Mouse (Mus musculus): ENCODE results near the gene 4933407L21Rik. TPM values are rescaled to one million over a fixed set of nuclear protein-coding genes. Genes with fewer than 3 reads are reported as not detected.
A peak's percentile ranks its signal among the peaks of the same experiment; 100 is the strongest.

The 4933407L21Rik gene
- total and polyA plus RNA-seq, 3 experiments: 0.17 to 0.71 (median 0.19) TPM

DNA sequence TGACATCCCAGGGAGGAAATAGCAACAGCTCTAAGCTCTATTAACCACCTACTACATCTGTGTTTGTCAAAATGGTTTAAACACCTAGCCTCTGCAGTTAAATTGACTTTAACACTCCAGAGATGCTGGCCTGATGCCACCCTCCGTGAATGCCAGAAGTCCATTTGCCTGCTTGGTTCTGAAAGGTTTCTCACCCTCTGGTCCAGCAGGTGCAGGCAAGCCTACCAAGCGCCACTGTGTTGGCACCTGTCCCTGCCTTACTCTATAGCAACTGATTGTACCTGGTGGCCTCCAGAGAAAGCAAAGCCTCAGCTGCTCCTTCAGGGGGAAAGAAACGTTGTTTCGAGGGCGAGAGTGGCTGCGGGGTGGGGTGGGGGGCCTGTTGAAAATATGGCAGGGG lies 8.0 kb downstream of the 4933407L21Rik start (continued):
- TF ChIP-seq NELFE (IDR thresholded peaks at IDR 0.05; ENCODE audit: low read depth, low read length): no peak

DNA sequence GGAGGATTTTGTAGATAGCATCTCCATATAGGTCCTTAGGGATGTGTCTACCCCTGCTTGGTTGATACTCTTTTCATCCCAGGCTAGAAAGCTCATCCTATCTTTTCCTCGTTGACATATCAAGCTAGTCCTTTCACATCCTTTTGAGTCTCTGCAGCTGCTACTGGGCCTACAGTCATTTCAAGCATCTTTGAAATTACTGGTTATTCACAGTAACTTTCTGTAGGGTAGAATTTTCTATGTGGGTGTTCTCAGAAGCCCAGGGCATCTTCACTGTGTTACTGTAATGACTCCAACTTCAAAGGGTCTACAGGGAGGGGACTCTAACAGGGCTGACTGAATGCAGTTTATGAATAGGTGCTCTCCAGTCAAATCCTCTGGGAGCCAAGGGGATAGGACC lies 9.0 kb downstream of the 4933407L21Rik start:
- H3K27ac ChIP-seq (ENCODE audit: insufficient read depth, low read depth): no peak overlapping the region
- DNase-seq (ENCODE audit: extremely low read depth): peak; percentile 26
- H3K4me1 ChIP-seq (ENCODE audit: control insufficient read depth in 1 of 2, insufficient read depth in 2 of 2): peaks cover 17 to 68% of the 10 kb centered on the region in 2 experiments; a peak in 3 of 4 replicates
- in situ Hi-C loops (cut with MboI; ENCODE audit: low pct_ligation_motif_present, low pct_unique_long_range_greater_than_20kb, low sequenced_read_pairs): no loop called here
- no peaks in the 10 kb centered on the region for H3K9me3 ChIP-seq (replicated peaks; ENCODE audit: low read length)
- TF ChIP-seq GABPA (IDR thresholded peaks at IDR 0.05; ENCODE audit: insufficient replicate concordance, low read depth, low read length) (no peak), POLR2AphosphoS2 (IDR thresholded peaks at IDR 0.05; ENCODE audit: low read depth, low read length) (no peak), ETS1 (conservative IDR thresholded peaks at IDR 0.05; ENCODE audit: low read depth, low read length) (no peak), NELFE (IDR thresholded peaks at IDR 0.05; ENCODE audit: low read depth, low read length) (no peak), RCOR1 (conservative IDR thresholded peaks at IDR 0.05; ENCODE audit: low read depth, low read length) (no peak), SMC3 (IDR thresholded peaks at IDR 0.05; ENCODE audit: low read depth, low read length) (no peak), NRF1 (IDR thresholded peaks at IDR 0.05; ENCODE audit: low read depth, low read length) (no peak), TBP (conservative IDR thresholded peaks at IDR 0.05; ENCODE audit: low read depth, low read length) (no peak), IRF4 (IDR thresholded peaks at IDR 0.05; ENCODE audit: low read depth, low read length) (peak; percentile 55), ZKSCAN1 (IDR thresholded peaks at IDR 0.05; ENCODE audit: borderline replicate concordance, low read depth, low read length) (no peak), MAX (IDR thresholded peaks at IDR 0.05; ENCODE audit: low read length) (no peak), EP300 (IDR thresholded peaks at IDR 0.05; ENCODE audit: low read length) (peak; percentile 64; the same call in 1 of the 2 replicates), ELF1 (IDR thresholded peaks at IDR 0.05; ENCODE audit: low read depth, low read length) (no peak), ZNF384 (IDR thresholded peaks at IDR 0.05; ENCODE audit: low read depth, low read length) (no peak), JUN (IDR thresholded peaks at IDR 0.05; ENCODE audit: insufficient read depth, low read depth, low read length) (peak; percentile 23; the same call in 1 of the 2 replicates), RAD21 (IDR thresholded peaks at IDR 0.05; ENCODE audit: low read depth, low read length) (no peak), ZMIZ1 (IDR thresholded peaks at IDR 0.05; ENCODE audit: low read depth, low read length) (no peak)
- H3K79me2 ChIP-seq (replicated peaks; ENCODE audit: control insufficient read depth, extremely low read depth, insufficient read depth, poor library complexity, severe bottlenecking): no peaks in the 10 kb centered on the region; the same call in none of the 2 replicates
- no peak overlapping the region for H3K4me3 ChIP-seq (replicated peaks in 1 of 3; ENCODE audit: low read depth in 2 of 3, low read length in 2 of 3, poor library complexity in 1 of 3)
- H3K27me3 ChIP-seq (replicated peaks): no peaks in the 10 kb centered on the region
- no peak overlapping the region for H3K9ac ChIP-seq (ENCODE audit: insufficient read depth, low read depth)
- H3K36me3 ChIP-seq (replicated peaks in 1 of 2; ENCODE audit: control insufficient read depth in 1 of 2, insufficient read depth in 1 of 2, low read length in 1 of 2): peaks cover 46 to 81% of the 10 kb centered on the region in 2 experiments
- H3K4me2 ChIP-seq (ENCODE audit: insufficient read depth, low read depth, poor library complexity, severe bottlenecking): no peak overlapping the region
- dilution Hi-C loops (cut with MboI; ENCODE audit: extremely low pct_ligation_motif_present, extremely low pct_unique_long_range_greater_than_20kb, low sequenced_read_pairs): no loop called here

DNA sequence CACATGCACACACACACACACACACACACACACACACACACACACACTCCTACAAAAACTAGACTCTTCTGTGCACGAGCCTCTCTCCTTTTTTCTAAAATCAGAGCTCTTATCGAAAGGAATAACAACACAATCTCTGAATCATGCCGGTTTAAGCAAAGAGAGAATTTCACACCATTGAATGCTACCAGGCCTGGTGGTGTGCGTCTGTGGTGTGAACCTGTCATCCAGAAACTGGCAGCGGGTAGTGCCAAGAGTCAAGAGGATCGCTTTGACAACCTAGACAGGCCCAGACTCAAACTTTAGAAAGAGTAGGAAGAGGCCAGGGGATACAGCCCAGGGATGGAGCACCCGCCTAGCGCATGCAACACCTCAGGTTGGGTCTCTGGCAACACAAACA lies 14.0 kb downstream of the 4933407L21Rik start:
- Histone ChIP-seq H3K4me3 (replicated peaks in 1 of 3; ENCODE audit: low read depth in 2 of 3, low read length in 2 of 3, poor library complexity in 1 of 3) (no peak overlapping the region), H3K27ac (ENCODE audit: insufficient read depth, low read depth) (no peak overlapping the region), H3K9ac (ENCODE audit: insufficient read depth, low read depth) (no peak overlapping the region), H3K27me3 (replicated peaks) (no peaks in the 10 kb centered on the region), H3K9me3 (replicated peaks; ENCODE audit: low read length) (peaks cover 14% of the 10 kb centered on the region), H3K4me1 (ENCODE audit: control insufficient read depth in 1 of 2, insufficient read depth in 2 of 2) (peaks cover 9 to 23% of the 10 kb centered on the region in 2 experiments; a peak in 3 of 4 replicates), H3K36me3 (replicated peaks in 1 of 2; ENCODE audit: control insufficient read depth in 1 of 2, insufficient read depth in 1 of 2, low read length in 1 of 2) (peaks cover 71 to 94% of the 10 kb centered on the region in 2 experiments), H3K4me2 (ENCODE audit: insufficient read depth, low read depth, poor library complexity, severe bottlenecking) (no peak overlapping the region), H3K79me2 (replicated peaks; ENCODE audit: control insufficient read depth, extremely low read depth, insufficient read depth, poor library complexity, severe bottlenecking) (peaks cover 3% of the 10 kb centered on the region)
- TF ChIP-seq PAX5 (IDR thresholded peaks at IDR 0.05; ENCODE audit: low read length): no peak
- no peak for TF ChIP-seq NELFE (IDR thresholded peaks at IDR 0.05; ENCODE audit: low read depth, low read length)
- TF ChIP-seq MAZ (IDR thresholded peaks at IDR 0.05; ENCODE audit: low read depth, low read length): no peak
- TF ChIP-seq GABPA (IDR thresholded peaks at IDR 0.05; ENCODE audit: insufficient replicate concordance, low read depth, low read length): no peak
- no peak for TF ChIP-seq ZKSCAN1 (IDR thresholded peaks at IDR 0.05; ENCODE audit: borderline replicate concordance, low read depth, low read length)
- no peak for TF ChIP-seq BHLHE40 (IDR thresholded peaks at IDR 0.05; ENCODE audit: low read depth, low read length)
- no peak for TF ChIP-seq ZNF384 (IDR thresholded peaks at IDR 0.05; ENCODE audit: low read depth, low read length)
- no peak for TF ChIP-seq UBTF (IDR thresholded peaks at IDR 0.05; ENCODE audit: low read depth, low read length)
- no peak for TF ChIP-seq CHD2 (IDR thresholded peaks at IDR 0.05; ENCODE audit: low read length)
- no peak for TF ChIP-seq NRF1 (IDR thresholded peaks at IDR 0.05; ENCODE audit: low read depth, low read length)
- no peak for TF ChIP-seq CHD1 (IDR thresholded peaks at IDR 0.05; ENCODE audit: low read depth, low read length)
- no peak for TF ChIP-seq TCF12 (IDR thresholded peaks at IDR 0.05; ENCODE audit: low read depth, low read length)
- no peak for TF ChIP-seq TBP (conservative IDR thresholded peaks at IDR 0.05; ENCODE audit: low read depth, low read length)
- TF ChIP-seq POLR2A (IDR thresholded peaks at IDR 0.05; ENCODE audit: low read depth, low read length): no peak
- TF ChIP-seq KAT2A (IDR thresholded peaks at IDR 0.05; ENCODE audit: insufficient replicate concordance, low read length): no peak
- no peak for TF ChIP-seq USF2 (conservative IDR thresholded peaks at IDR 0.05; ENCODE audit: low read depth, low read length)
- TF ChIP-seq JUND (conservative IDR thresholded peaks at IDR 0.05; ENCODE audit: low read depth, low read length): no peak
- no peak for TF ChIP-seq IRF4 (IDR thresholded peaks at IDR 0.05; ENCODE audit: low read depth, low read length)
- TF ChIP-seq POLR2AphosphoS2 (IDR thresholded peaks at IDR 0.05; ENCODE audit: low read depth, low read length): no peak
- TF ChIP-seq RAD21 (IDR thresholded peaks at IDR 0.05; ENCODE audit: low read depth, low read length): no peak
- no peak for DNase-seq (ENCODE audit: extremely low read depth)
- dilution Hi-C loops (cut with MboI; ENCODE audit: extremely low pct_ligation_motif_present, extremely low pct_unique_long_range_greater_than_20kb, low sequenced_read_pairs): no loop called here
- in situ Hi-C loops (cut with MboI; ENCODE audit: low pct_ligation_motif_present, low pct_unique_long_range_greater_than_20kb, low sequenced_read_pairs): no loop called here
